Mouse (Mus musculus) monocyte, adult 59 days (primary cell): ENCODE data around the gene Gcm1. TPM values are rescaled to one million over a fixed set of nuclear protein-coding genes. Genes with fewer than 3 reads are reported as not detected.

Source experiments
- total RNA-seq, 2 experiments: library from RNA; stranded (reverse); gene quantifications; one replicate each; pipeline ENCODE4 v1.2.4; 2023

Gcm1 gene
- total RNA-seq: not detected

DNA sequence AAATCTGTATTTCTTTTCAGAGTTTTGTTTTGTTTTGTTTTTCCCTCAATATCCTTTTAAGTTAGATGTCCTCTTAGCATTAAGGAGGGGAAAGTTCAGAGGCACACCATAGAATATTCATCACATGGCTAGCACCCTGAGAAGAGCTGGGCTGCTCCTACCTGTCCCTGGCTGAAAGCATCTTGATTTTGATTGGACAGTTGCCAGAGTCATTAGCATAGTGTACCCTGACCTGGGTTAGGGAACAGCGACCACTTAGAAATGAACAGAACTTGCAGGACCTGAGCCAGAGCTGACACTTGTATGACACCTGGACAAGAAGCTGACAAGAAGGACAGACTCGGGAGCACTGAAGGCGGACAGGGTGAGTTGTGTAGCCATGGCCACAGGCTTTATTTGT lies at the start of gene Gcm1:
Gene Gcm1 (plus strand): TSS at position 248 of the 400 bp plus-strand sequence.

DNA sequence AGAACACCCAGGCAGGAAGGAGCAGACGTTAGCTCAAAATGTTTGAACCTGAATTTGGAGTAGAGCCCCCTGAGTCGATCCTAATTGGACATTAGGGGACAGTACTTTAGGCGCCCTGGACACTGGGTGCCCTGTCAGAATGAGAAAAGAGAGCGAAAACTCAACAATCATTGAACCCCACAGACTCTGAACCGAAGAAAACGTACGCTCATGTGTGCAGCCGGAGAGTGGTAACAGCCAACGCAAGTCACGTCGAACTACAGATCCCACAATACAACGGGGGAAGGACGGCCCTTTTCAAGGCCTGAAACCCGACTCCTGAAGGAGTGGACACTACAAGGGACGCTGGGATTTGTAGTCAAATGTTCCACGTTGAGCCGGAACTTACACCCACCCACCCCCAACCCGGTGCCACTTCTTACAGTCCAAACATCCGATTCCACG lies 57.1 kb downstream of the Gcm1 start, which contains the start of the genes Fbxo9 and Ick:
Gene Fbxo9 (minus strand): TSS at position 270 of the 444 bp plus-strand sequence.
Gene Ick (plus strand): TSS at position 397 of the 444 bp plus-strand sequence.

Other genes with a start within 250 kb of the Gcm1 start
- 100 to 1,000 TPM; 119 to 134 TPM for gene Elovl5, start 134.6 kb upstream of the Gcm1 start, total RNA-seq
- gene Fbxo9, start 57.1 kb downstream of the Gcm1 start, total RNA-seq: 10 to 100 TPM; 25.0 to 30.4 TPM
- gene Ick, start 57.3 kb downstream of the Gcm1 start, total RNA-seq: 10 to 100 TPM in 1 of 2 experiments, 1 to 10 TPM in 1; 6.4 to 10.1 TPM
- gene Gsta4, start 130.8 kb downstream of the Gcm1 start, total RNA-seq: 1 to 10 TPM; 2.2 to 4.1 TPM
- not detected for gene Gsta1, start 178.7 kb downstream of the Gcm1 start, total RNA-seq
- gene Gm3776, start 205.2 kb downstream of the Gcm1 start, total RNA-seq: not detected
- gene Gm10639, start 238.0 kb downstream of the Gcm1 start, total RNA-seq: not detected